Mouse (Mus musculus) hindbrain, postnatal 0 days (tissue): ENCODE results near the gene Nudt3. TPM values are rescaled to one million over a fixed set of nuclear protein-coding genes. Genes with fewer than 3 reads are reported as not detected.
A peak's percentile ranks its signal among the peaks of the same experiment; 100 is the strongest.

Experiments
- ATAC-seq: fragments of 200-750 bp; cut with Nextera tagmentation; 2 replicates; pipeline ENCODE4 v1.8.0; 2017; ENCODE audit warnings: mild to moderate bottlenecking, moderate TSS enrichment, moderate library complexity
- DNase-seq: peaks from one replicate; pipeline ENCODE4 v3.0.0-alpha.2; 2015; ENCODE audit warnings: low spot score
- H3K27ac ChIP-seq: fragments of 300-500 bp; sonication (generic); 2 replicates; pipeline ENCODE4 v1.5.1; 2014; ENCODE audit warnings: mild to moderate bottlenecking
- H3K27me3 ChIP-seq: fragments of 300-500 bp; sonication (generic); 2 replicates; pipeline ENCODE4 v1.6.1; 2014; ENCODE audit warnings: low read length, mixed read lengths; ENCODE audit not compliant: insufficient read depth
- H3K36me3 ChIP-seq: fragments of 300-500 bp; sonication (generic); 2 replicates; pipeline ENCODE4 v1.6.1; 2014; ENCODE audit warnings: low read length, mixed read lengths; ENCODE audit not compliant: insufficient read depth
- H3K4me1 ChIP-seq: fragments of 300-500 bp; sonication (generic); 2 replicates; pipeline ENCODE4 v1.6.1; 2014; ENCODE audit warnings: antibody characterized with exemption, low read length, mixed read lengths; ENCODE audit not compliant: insufficient read depth
- H3K4me2 ChIP-seq: fragments of 300-500 bp; sonication (generic); 2 replicates; pipeline ENCODE4 v1.6.1; 2014; ENCODE audit warnings: low read depth, mild to moderate bottlenecking, low read length, moderate library complexity, mixed read lengths
- H3K4me3 ChIP-seq: fragments of 300-500 bp; sonication (generic); 2 replicates; pipeline ENCODE4 v1.5.1; 2014; ENCODE audit warnings: low read length
- H3K9ac ChIP-seq: fragments of 300-500 bp; sonication (generic); replicated peaks from 2 replicates; pipeline ENCODE4 v1.6.1; 2014; ENCODE audit warnings: mild to moderate bottlenecking, low read length, moderate library complexity, mixed read lengths
- H3K9me3 ChIP-seq: fragments of 300-500 bp; sonication (generic); 2 replicates; pipeline ENCODE4 v1.6.1; 2016; ENCODE audit warnings: low read length, mixed read lengths
- CTCF ChIP-seq: IDR thresholded peaks from 2 replicates; pipeline ENCODE4 v1.5.1; 2016; ENCODE audit warnings: antibody characterized with exemption, control low read depth, low read depth
- WGBS: fragments of 180-500 bp; shearing (Covaris S2); extraction: QIAGEN DNeasy Blood & Tissue Kit; methylation state at CpG from one replicate; pipeline ENCODE4 v1.1.7; 2014; 5-methylcytosine and 5-hydroxymethylcytosine counted together
- polyA plus RNA-seq: library from polyadenylated mRNA; unstranded; fragments of >200 nt; fragmentation: Nextera tagmentation; extraction: Ambion mirVana; gene quantifications from 2 replicates; pipeline ENCODE4 v1.2.1, GENCODE M21; 2015
- total RNA-seq: library from RNA; depleted of rRNA; stranded (reverse); fragments of >200 nt; gene quantifications from 2 replicates; pipeline ENCODE4 v1.2.3, GENCODE M21; 2014

The Nudt3 gene
- total and polyA plus RNA-seq, 2 experiments from 2014 or later, result 220 to 252 TPM

GRCm38 (mm10) chr17:27613016-27613415, 10.3 kb downstream of the Nudt3 start:
- Histone ChIP-seq H3K9me3 (no peaks in the 10 kb centered on the region), H3K4me3 (no peak overlapping the region), H3K27ac (peak overlapping the region; percentile 16; the same call in 1 of the 2 replicates), H3K4me1 (peaks cover 19% of the 10 kb centered on the region; the same call in 1 of the 2 replicates), H3K36me3 (no peaks in the 10 kb centered on the region; the same call in 1 of the 2 replicates), H3K27me3 (no peaks in the 10 kb centered on the region), H3K4me2 (no peak overlapping the region), H3K9ac (no peak overlapping the region)
- no peak for DNase-seq
- 38% methylated on average over 4 of the region's 4 CpGs for WGBS
- no peak for TF ChIP-seq CTCF
- no peak for ATAC-seq

- no peak for DNase-seq
- Histone ChIP-seq H3K4me3 (no peak overlapping the region), H3K4me2 (no peak overlapping the region), H3K4me1 (peaks cover 19% of the 10 kb centered on the region; the same call in 1 of the 2 replicates), H3K36me3 (no peaks in the 10 kb centered on the region; the same call in 1 of the 2 replicates), H3K27ac (no peak overlapping the region), H3K9me3 (no peaks in the 10 kb centered on the region), H3K27me3 (no peaks in the 10 kb centered on the region), H3K9ac (no peak overlapping the region)
- no peak for TF ChIP-seq CTCF
- ATAC-seq, result no peak
- WGBS, result 82% methylated on average over 5 of the region's 5 CpGs
Observed at GRCm38 (mm10) chr17:27611994-27612393, 11.3 kb downstream of the Nudt3 start.

GRCm38 (mm10) chr17:27611519-27611884, 11.8 kb downstream of the Nudt3 start:
- Histone ChIP-seq H3K4me3 (no peak overlapping the region), H3K4me1 (peaks cover 19% of the 10 kb centered on the region; the same call in 1 of the 2 replicates), H3K4me2 (no peak overlapping the region), H3K27ac (no peak overlapping the region; the same call in 1 of the 2 replicates), H3K36me3 (no peaks in the 10 kb centered on the region), H3K9ac (no peak overlapping the region), H3K27me3 (no peaks in the 10 kb centered on the region), H3K9me3 (no peaks in the 10 kb centered on the region)
- TF ChIP-seq CTCF, result no peak
- no peak for DNase-seq
- no peak for ATAC-seq
- WGBS, result 61% methylated on average over 3 of the region's 3 CpGs

GRCm38 (mm10) chr17:27610679-27611518, 12.4 kb downstream of the Nudt3 start:
- Histone ChIP-seq H3K4me3 (no peak overlapping the region), H3K4me1 (peaks cover 19% of the 10 kb centered on the region; the same call in 1 of the 2 replicates), H3K9ac (no peak overlapping the region), H3K9me3 (no peaks in the 10 kb centered on the region), H3K36me3 (no peaks in the 10 kb centered on the region), H3K4me2 (no peak overlapping the region), H3K27me3 (no peaks in the 10 kb centered on the region), H3K27ac (no peak overlapping the region; the same call in 1 of the 2 replicates)
- DNase-seq (peak; percentile 54), ATAC-seq (peak; percentile 49; the same call in 1 of the 2 replicates)
- no peak for TF ChIP-seq CTCF
- WGBS, result 51% methylated on average over 10 of the region's 10 CpGs

- WGBS, result 78% methylated on average over 7 of the region's 7 CpGs
- H3K36me3 ChIP-seq, result no peaks in the 10 kb centered on the region
- H3K27ac ChIP-seq, result no peak overlapping the region
- H3K9me3 ChIP-seq, result no peaks in the 10 kb centered on the region
- H3K27me3 ChIP-seq, result no peaks in the 10 kb centered on the region
- no peak overlapping the region for H3K9ac ChIP-seq
- no peak overlapping the region for H3K4me3 ChIP-seq
- ATAC-seq (no peak), DNase-seq (no peak)
- no peak overlapping the region for H3K4me2 ChIP-seq
- TF ChIP-seq CTCF, result no peak
- peaks cover 19% of the 10 kb centered on the region; the same call in 1 of the 2 replicates for H3K4me1 ChIP-seq
Observed at GRCm38 (mm10) chr17:27609576-27609975, 13.7 kb downstream of the Nudt3 start.

GRCm38 (mm10) chr17:27603522-27604234, 19.6 kb downstream of the Nudt3 start:
- no peak for TF ChIP-seq CTCF
- no peak for DNase-seq
- no peak overlapping the region; the same call in 1 of the 2 replicates for H3K9ac ChIP-seq
- no peak overlapping the region for H3K4me2 ChIP-seq
- H3K27ac ChIP-seq, result peak overlapping the region; percentile 26; the same call in 1 of the 2 replicates
- H3K9me3 ChIP-seq, result no peaks in the 10 kb centered on the region
- H3K36me3 ChIP-seq, result no peaks in the 10 kb centered on the region
- ATAC-seq, result no peak
- H3K4me3 ChIP-seq, result no peak overlapping the region
- 54% methylated on average over 21 of the region's 21 CpGs for WGBS
- no peaks in the 10 kb centered on the region for H3K27me3 ChIP-seq
- peaks cover 25% of the 10 kb centered on the region for H3K4me1 ChIP-seq
